Mouse (Mus musculus): ENCODE data around the gene Ccdc50.

GRCm38 (mm10) chr16:27375318-27375717 is 13.4 kb upstream of the Ccdc50 start:
- TF ChIP-seq CTCF (IDR thresholded peaks at IDR 0.05; ENCODE audit: extremely low read depth, insufficient read length, insufficient replicate concordance, low read depth, low read length): no peak
- TF ChIP-seq POLR2A (IDR thresholded peaks at IDR 0.05; ENCODE audit: low read depth, low read length): no peak
